Mouse (Mus musculus) embryonic fibroblast, embryonic 13.5 days (primary cell): ENCODE results near the gene Sgip1.

ENCODE experiments used
- CTCF ChIP-seq: IDR thresholded peaks from 2 replicates; pipeline ENCODE4 v1.5.1; 2011; ENCODE audit warnings: mild to moderate bottlenecking, control low read depth, low read length, moderate library complexity, borderline replicate concordance; ENCODE audit not compliant: insufficient read depth
- POLR2A ChIP-seq: IDR thresholded peaks from 2 replicates; pipeline ENCODE4 v1.6.1; 2011; ENCODE audit warnings: low read depth, mild to moderate bottlenecking, control low read depth, low read length, moderate library complexity

GRCm38 (mm10) chr4:102884228-102884627 lies 143.1 kb downstream of the Sgip1 start:
- no peak for TF ChIP-seq CTCF
- TF ChIP-seq POLR2A = no peak
